In the genomic region with DNA sequence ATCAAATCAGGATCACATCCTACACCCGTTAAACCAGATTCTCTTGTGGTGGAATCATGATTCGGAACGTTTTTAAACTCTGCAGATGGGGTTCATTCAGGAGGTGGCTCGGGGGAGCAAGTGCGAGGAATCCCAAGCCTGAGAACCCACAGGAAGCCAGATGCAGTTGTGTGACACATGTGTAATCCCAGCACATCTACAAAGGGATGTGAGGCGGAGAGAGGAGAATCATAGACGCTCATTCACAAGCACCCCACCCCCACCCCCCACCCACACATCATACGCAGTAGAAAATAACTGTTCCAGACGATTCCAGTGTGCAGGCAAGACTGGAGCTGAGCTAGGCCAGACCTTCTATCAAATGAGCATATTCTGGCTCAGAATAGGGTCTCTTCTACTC, we compare ENCODE assay signal across 25 mouse cellular contexts. TPM values are rescaled to one million over a fixed set of nuclear protein-coding genes. Genes with fewer than 3 reads are reported as not detected.
DNase-seq lines count a peak whose midpoint lies in the region; ATAC-seq and TF ChIP-seq lines count a peak whose summit lies in the region.
"Had no signal": no experiment of that assay in that cellular context is flagged by ENCODE, and none has a peak within 500 bp of the region (broad histone marks: within the 10 kb centered on the region; RNA-seq: fewer than 3 reads in every experiment).

No protein-coding gene starts in this region.

- no peak for DNase-seq in embryonic facial prominence, embryonic 10.5 days (ENCODE audit: low spot score)
- no peak for DNase-seq in layer of hippocampus, adult 2 months (ENCODE audit: low spot score in 2 of 2)
- DNase-seq in layer of hippocampus, postnatal 25 days (ENCODE audit: extremely low spot score in 1 of 2, low spot score in 1 of 2): no peak
- no peak for DNase-seq in limb, embryonic 14.5 days (ENCODE audit: low spot score)
- DNase-seq in limb, embryonic 10.5 days (ENCODE audit: low spot score): no peak
- peak; percentile 79 for DNase-seq in brain, adult 2 months (ENCODE audit: low read depth, low spot score)
- DNase-seq: adrenal gland, adult 8-10 months; adrenal gland, postnatal 36 days; B cell, adult 2 months; cerebellum, adult 11 months; cerebellum, adult 8-10 months; cerebellum, postnatal 14 days; embryo, embryonic 11 days; gastrocnemius, adult 2 months; gastrocnemius, postnatal 25 days; heart, adult 11 months; heart, postnatal 36 days had no signal

- no peak for TF ChIP-seq CTCF in layer of hippocampus, adult 2 months (conservative IDR thresholded peaks at IDR 0.05)

- H3K9ac ChIP-seq in embryonic facial prominence, embryonic 13.5 days: no peak overlapping the region
- H3K9ac ChIP-seq in limb, embryonic 14.5 days (ENCODE audit: low read depth, low read length, severe bottlenecking): no peak overlapping the region
- H3K9ac ChIP-seq: embryonic facial prominence, embryonic 12.5 days; forebrain, embryonic 13.5 days; heart, embryonic 13.5 days; hindbrain, embryonic 15.5 days had no signal

- H3K4me1 ChIP-seq in embryonic facial prominence, embryonic 13.5 days: 0 out of 2 replicates have a peak, but pooled peaks cover 5% of the 10 kb centered on the region
- H3K4me1 ChIP-seq in embryonic facial prominence, embryonic 10.5 days: no peaks in the 10 kb centered on the region
- peaks cover 2% of the 10 kb centered on the region; the same call in 1 of the 2 replicates for H3K4me1 ChIP-seq in limb, embryonic 14.5 days (ENCODE audit: control insufficient read depth, insufficient read depth, low read length)
- no peaks in the 10 kb centered on the region for H3K4me1 ChIP-seq in limb, embryonic 10.5 days
- H3K4me1 ChIP-seq: embryonic facial prominence, embryonic 12.5 days; forebrain, embryonic 13.5 days; hindbrain, embryonic 15.5 days had no signal

- ATAC-seq in embryonic facial prominence, embryonic 13.5 days (ENCODE audit: insufficient number of reproducible peaks, insufficient read depth, low FRiP score, low TSS enrichment, low read depth): no peak
- peak; percentile 37; the same call in 1 of the 2 replicates for ATAC-seq in limb, embryonic 14.5 days (ENCODE audit: low FRiP score, low read depth)
- ATAC-seq: CD4-positive, CD25-positive, alpha-beta regulatory T cell, adult 4 months; forebrain, embryonic 13.5 days had no signal

- 0 out of 2 replicates have a peak overlapping the region, but pooled peaks have one; percentile 22 for H3K27ac ChIP-seq in embryonic facial prominence, embryonic 13.5 days
- no peak overlapping the region for H3K27ac ChIP-seq in embryonic facial prominence, embryonic 10.5 days (replicated peaks)
- peak overlapping the region; percentile 67; the same call in 1 of the 2 replicates for H3K27ac ChIP-seq in layer of hippocampus, adult 2 months
- no peak overlapping the region for H3K27ac ChIP-seq in limb, embryonic 14.5 days (replicated peaks; ENCODE audit: low read depth, low read length)
- H3K27ac ChIP-seq in limb, embryonic 10.5 days: no peak overlapping the region
- H3K27ac ChIP-seq: embryonic facial prominence, embryonic 12.5 days; forebrain, embryonic 13.5 days; gastrocnemius, adult 2 months; heart, embryonic 13.5 days; hindbrain, embryonic 15.5 days had no signal

- H3K4me2 ChIP-seq in embryonic facial prominence, embryonic 13.5 days: no peak overlapping the region
- no peak overlapping the region for H3K4me2 ChIP-seq in limb, embryonic 14.5 days (replicated peaks; ENCODE audit: low read depth, low read length, severe bottlenecking)
- H3K4me2 ChIP-seq: embryonic facial prominence, embryonic 12.5 days; forebrain, embryonic 13.5 days; heart, embryonic 13.5 days; hindbrain, embryonic 15.5 days had no signal

- no peak overlapping the region for H3K4me3 ChIP-seq in embryonic facial prominence, embryonic 13.5 days
- H3K4me3 ChIP-seq in embryonic facial prominence, embryonic 10.5 days: no peak overlapping the region
- H3K4me3 ChIP-seq in layer of hippocampus, adult 2 months: no peak overlapping the region
- H3K4me3 ChIP-seq in limb, embryonic 14.5 days (replicated peaks; ENCODE audit: low read length): no peak overlapping the region
- H3K4me3 ChIP-seq in limb, embryonic 10.5 days: no peak overlapping the region
- H3K4me3 ChIP-seq: embryonic facial prominence, embryonic 12.5 days; forebrain, embryonic 13.5 days; gastrocnemius, adult 2 months; heart, embryonic 13.5 days; hindbrain, embryonic 15.5 days had no signal

- no peaks in the 10 kb centered on the region for H3K9me3 ChIP-seq in embryonic facial prominence, embryonic 13.5 days
- 0 out of 2 replicates have a peak, but pooled peaks cover 4% of the 10 kb centered on the region for H3K9me3 ChIP-seq in embryonic facial prominence, embryonic 10.5 days
- no peaks in the 10 kb centered on the region for H3K9me3 ChIP-seq in limb, embryonic 14.5 days (ENCODE audit: control insufficient read depth, low read length)
- H3K9me3 ChIP-seq in limb, embryonic 10.5 days (replicated peaks): no peaks in the 10 kb centered on the region
- H3K9me3 ChIP-seq: embryonic facial prominence, embryonic 12.5 days; forebrain, embryonic 13.5 days; G1E; heart, embryonic 13.5 days had no signal

- whole genome bisulfite sequencing in embryonic facial prominence, embryonic 13.5 days: 50% methylated on average over 9 of the region's 9 CpGs
- WGBS in embryonic facial prominence, embryonic 10.5 days: 85% methylated on average over 9 of the region's 9 CpGs
- WGBS in limb, embryonic 14.5 days: 65% methylated on average over 9 of the region's 9 CpGs
- WGBS in limb, embryonic 10.5 days: 89% methylated on average over 9 of the region's 9 CpGs

- no peak for TF ChIP-seq POLR2A in limb, embryonic 14.5 days (IDR thresholded peaks at IDR 0.05; ENCODE audit: borderline replicate concordance, extremely low read depth, insufficient read depth, insufficient read length)

- no peaks in the 10 kb centered on the region; the same call in 1 of the 2 replicates for H3K36me3 ChIP-seq in embryonic facial prominence, embryonic 13.5 days
- peaks cover 9% of the 10 kb centered on the region for H3K36me3 ChIP-seq in embryonic facial prominence, embryonic 10.5 days (replicated peaks)
- no peaks in the 10 kb centered on the region for H3K36me3 ChIP-seq in limb, embryonic 14.5 days (ENCODE audit: control insufficient read depth, insufficient read depth, low read length)
- H3K36me3 ChIP-seq in limb, embryonic 10.5 days: 0 out of 2 replicates have a peak, but pooled peaks cover 5% of the 10 kb centered on the region
- H3K36me3 ChIP-seq: hindbrain, embryonic 15.5 days had no signal

- H3K27me3 ChIP-seq in embryonic facial prominence, embryonic 13.5 days: no peaks in the 10 kb centered on the region
- no peaks in the 10 kb centered on the region for H3K27me3 ChIP-seq in embryonic facial prominence, embryonic 10.5 days (replicated peaks; ENCODE audit: low read depth, poor library complexity, severe bottlenecking)
- H3K27me3 ChIP-seq in limb, embryonic 14.5 days (ENCODE audit: control insufficient read depth, insufficient read depth, low read length): no peaks in the 10 kb centered on the region
- H3K27me3 ChIP-seq in limb, embryonic 10.5 days (ENCODE audit: low read depth, poor library complexity, severe bottlenecking): no peaks in the 10 kb centered on the region
- H3K27me3 ChIP-seq: embryonic facial prominence, embryonic 12.5 days; forebrain, embryonic 13.5 days; heart, embryonic 13.5 days; hindbrain, embryonic 15.5 days had no signal

RNA-seq across cellular contexts. Expression of a gene that starts 31.7 kb away (rescaled TPM):
- polyA plus RNA-seq in embryonic facial prominence, embryonic 13.5 days (2015; fragmentation: Nextera tagmentation; extraction: Ambion mirVana): 0.12 TPM in 1 of 2 replicates, not detected in the other
- 0.10 and 0.11 TPM in 2 replicates for polyA plus RNA-seq in embryonic facial prominence, embryonic 10.5 days (2016; fragmentation: Nextera tagmentation; extraction: Ambion mirVana)
- total RNA-seq in layer of hippocampus, adult 2 months (2021): 1 to 10 TPM; 4.0 to 4.7 TPM
- total RNA-seq in layer of hippocampus, postnatal 25 days (2021): 1 to 10 TPM; 4.0 to 4.8 TPM
- 0.06 and 0.10 TPM in 2 replicates for polyA plus RNA-seq in limb, embryonic 14.5 days (2012; rRNA removed)
- polyA plus RNA-seq in limb, embryonic 14.5 days (2014; fragmentation: Nextera tagmentation; extraction: Ambion mirVana): 0.06 TPM in 2 replicates
- 0.04 TPM in 1 of 2 replicates, not detected in the other for polyA plus RNA-seq in limb, embryonic 10.5 days (2016; fragmentation: Nextera tagmentation; extraction: Ambion mirVana)
- total RNA-seq: common myeloid progenitor, adult 5-6 weeks; gastrocnemius, postnatal 25 days; heart, postnatal 36 days had no signal
- polyA plus RNA-seq: CD4-positive, CD25-positive, alpha-beta regulatory T cell, adult 4 months; embryonic facial prominence, embryonic 12.5 days; G1E had no signal

Comparison
In these comparisons a context has a peak if more than half of its experiments do, and no peak if none do; other contexts are left out.
1. H3K27ac ChIP-seq: peak in embryonic facial prominence, embryonic 13.5 days (single experiment) and layer of hippocampus, adult 2 months (single experiment); none in embryonic facial prominence, embryonic 10.5 days (single experiment), limb, embryonic 14.5 days (single experiment) and limb, embryonic 10.5 days (single experiment).